Mouse (Mus musculus) left cerebral cortex, postnatal 14 days (tissue): ENCODE measurements around the gene Snrpg. TPM values are rescaled to one million over a fixed set of nuclear protein-coding genes. Genes with fewer than 3 reads are reported as not detected.

Source experiments
- total RNA-seq, 2 experiments: library from RNA; stranded (reverse); gene quantifications; 2 replicates each; pipeline ENCODE4 v1.2.3; 2021

The Snrpg gene
- total RNA-seq, 2 experiments from 2014 or later, result 63.3 to 71.7 TPM

Other genes starting within 250 kb of the Snrpg start
- 10 to 100 TPM; 16.3 to 18.5 TPM for gene Tgfa, start 176.1 kb upstream of the Snrpg start, total RNA-seq
- 10 to 100 TPM; 26.2 to 28.4 TPM for gene Fam136a, start 5.7 kb upstream of the Snrpg start, total RNA-seq
- gene Pcyox1, start 25.9 kb downstream of the Snrpg start, total RNA-seq, result 100 to 1,000 TPM; 108 to 109 TPM
- gene Tia1, start 32.9 kb downstream of the Snrpg start, total RNA-seq, result 100 to 1,000 TPM; 106 to 107 TPM
- gene Gm44790, start 55.4 kb downstream of the Snrpg start, total RNA-seq, result under 1 TPM in 1 of 2 experiments, not detected in 1; 0.49 TPM
- gene C87436, start 67.1 kb downstream of the Snrpg start, total RNA-seq, result 10 to 100 TPM; 13.7 to 14.3 TPM
- gene Pcbp1, start 155.0 kb downstream of the Snrpg start, total RNA-seq, result 100 to 1,000 TPM; 182 to 190 TPM